Mouse (Mus musculus) embryonic fibroblast, embryonic 13.5 days (primary cell): ENCODE results near the gene Gss. TPM values are rescaled to one million over a fixed set of nuclear protein-coding genes. Genes with fewer than 3 reads are reported as not detected.
"Not testable (repeated sequence)": the region's sequence is repeated elsewhere in the genome, so short reads cannot be mapped to it uniquely, and the experiment has no call there.

Experiments used
- H3K27ac ChIP-seq: 2 replicates; pipeline ENCODE4 v1.5.1; 2012; ENCODE audit warnings: low read length, control low read depth, inconsistent platforms; ENCODE audit not compliant: insufficient read depth
- H3K4me1 ChIP-seq: 2 replicates; pipeline ENCODE4 v1.6.1; 2011; ENCODE audit warnings: low read length; ENCODE audit not compliant: control insufficient read depth, insufficient read depth
- H3K4me3 ChIP-seq: 2 replicates; pipeline ENCODE4 v1.5.1; 2011; ENCODE audit warnings: mild to moderate bottlenecking, control low read depth, low read length; ENCODE audit not compliant: insufficient read depth
- CTCF ChIP-seq: IDR thresholded peaks from 2 replicates; pipeline ENCODE4 v1.5.1; 2011; ENCODE audit warnings: mild to moderate bottlenecking, control low read depth, low read length, moderate library complexity, borderline replicate concordance; ENCODE audit not compliant: insufficient read depth
- POLR2A ChIP-seq: IDR thresholded peaks from 2 replicates; pipeline ENCODE4 v1.6.1; 2011; ENCODE audit warnings: low read depth, mild to moderate bottlenecking, control low read depth, low read length, moderate library complexity
- polyA plus RNA-seq: library from polyadenylated mRNA; stranded (reverse); fragments of >200 nt; gene quantifications from 2 replicates; pipeline ENCODE4 v1.2.4, GENCODE M21; 2011; ENCODE audit warnings: low read depth; ENCODE audit not compliant: missing spikeins, insufficient read length

Gene Gss
- polyA plus RNA-seq, 1 experiment, result 23.4 TPM

- Histone ChIP-seq H3K4me3 (no peak overlapping the region), H3K4me1 (no peaks in the 10 kb centered on the region), H3K27ac (no peak overlapping the region)
- TF ChIP-seq CTCF (no peak), POLR2A (no peak)
These were observed 38.1 kb downstream of the Gss start for GRCm38 (mm10) chr2:155554426-155554985.

- Histone ChIP-seq H3K27ac (no peak overlapping the region), H3K4me1 (no peaks in the 10 kb centered on the region), H3K4me3 (no peak overlapping the region)
- no peak for TF ChIP-seq CTCF
- no peak for TF ChIP-seq POLR2A
These were observed 39.7 kb downstream of the Gss start for GRCm38 (mm10) chr2:155552949-155553354.

GRCm38 (mm10) chr2:155552336-155552735 lies 40.3 kb downstream of the Gss start:
- TF ChIP-seq POLR2A (no peak), CTCF (no peak)
- Histone ChIP-seq H3K27ac (no peak overlapping the region), H3K4me1 (no peaks in the 10 kb centered on the region), H3K4me3 (no peak overlapping the region)

GRCm38 (mm10) chr2:155546955-155547354 lies 45.7 kb downstream of the Gss start:
- Histone ChIP-seq H3K4me3 (no peak overlapping the region), H3K4me1 (no peaks in the 10 kb centered on the region), H3K27ac (no peak overlapping the region)
- no peak for TF ChIP-seq POLR2A
- TF ChIP-seq CTCF, result no peak

GRCm38 (mm10) chr2:155540822-155541458 lies 51.7 kb downstream of the Gss start:
- TF ChIP-seq POLR2A (no peak), CTCF (no peak)
- H3K4me3 ChIP-seq, result no peak overlapping the region
- no peak overlapping the region for H3K27ac ChIP-seq
- H3K4me1 ChIP-seq, result no peaks in the 10 kb centered on the region

- no peaks in the 10 kb centered on the region for H3K4me1 ChIP-seq
- H3K4me3 ChIP-seq, result no peak overlapping the region
- no peak overlapping the region for H3K27ac ChIP-seq
- TF ChIP-seq POLR2A (no peak), CTCF (no peak)
These were observed 52.9 kb downstream of the Gss start for GRCm38 (mm10) chr2:155539696-155540095.

- H3K27ac ChIP-seq, H3K4me3 ChIP-seq, H3K4me1 ChIP-seq: not testable (repeated sequence)
These were observed 54.0 kb downstream of the Gss start for GRCm38 (mm10) chr2:155538463-155539057.

- TF ChIP-seq CTCF, result no peak
- no peak for TF ChIP-seq POLR2A
- Histone ChIP-seq H3K27ac (no peak overlapping the region), H3K4me3 (no peak overlapping the region), H3K4me1 (no peaks in the 10 kb centered on the region)
These were observed 54.7 kb downstream of the Gss start for GRCm38 (mm10) chr2:155537761-155538462.

GRCm38 (mm10) chr2:155536292-155536691 lies 56.3 kb downstream of the Gss start:
- no peak for TF ChIP-seq POLR2A
- TF ChIP-seq CTCF, result no peak

GRCm38 (mm10) chr2:155527367-155527766 lies 65.2 kb downstream of the Gss start:
- no peak for TF ChIP-seq POLR2A
- no peak for TF ChIP-seq CTCF
- H3K4me3 ChIP-seq, result no peak overlapping the region

More at GRCm38 (mm10) chr2:155536292-155536691, 56.3 kb downstream of the Gss start:
- no peaks in the 10 kb centered on the region for H3K4me1 ChIP-seq
- no peak overlapping the region for H3K27ac ChIP-seq
- no peak overlapping the region for H3K4me3 ChIP-seq

More at GRCm38 (mm10) chr2:155527367-155527766, 65.2 kb downstream of the Gss start:
- Histone ChIP-seq H3K4me1 (no peaks in the 10 kb centered on the region), H3K27ac (no peak overlapping the region)
